Mouse (Mus musculus) lung, embryonic 16.5 days (tissue): ENCODE results near the gene Sat2. TPM values are rescaled to one million over a fixed set of nuclear protein-coding genes. Genes with fewer than 3 reads are reported as not detected.
A peak's percentile ranks its signal among the peaks of the same experiment; 100 is the strongest.

Source experiments
- ATAC-seq: fragments of 200-750 bp; cut with Nextera tagmentation; 2 replicates; pipeline ENCODE4 v1.8.0; 2017; ENCODE audit warnings: low read depth, mild to moderate bottlenecking, moderate library complexity
- H3K27ac ChIP-seq: fragments of 300-500 bp; sonication (generic); 2 replicates; pipeline ENCODE4 v1.5.1; 2014; ENCODE audit warnings: mild to moderate bottlenecking, control low read depth, low read length
- H3K27me3 ChIP-seq: fragments of 300-500 bp; sonication (generic); 2 replicates; pipeline ENCODE4 v1.6.1; 2014; ENCODE audit warnings: low read depth, low read length, mixed read lengths; ENCODE audit not compliant: control insufficient read depth, insufficient read depth
- H3K36me3 ChIP-seq: fragments of 300-500 bp; sonication (generic); 2 replicates; pipeline ENCODE4 v1.6.1; 2014; ENCODE audit warnings: low read length; ENCODE audit not compliant: control insufficient read depth, insufficient read depth
- H3K4me1 ChIP-seq: fragments of 300-500 bp; sonication (generic); replicated peaks from 2 replicates; pipeline ENCODE4 v1.6.1; 2014; ENCODE audit warnings: low read length, mixed read lengths; ENCODE audit not compliant: control insufficient read depth, insufficient read depth
- H3K4me2 ChIP-seq: fragments of 300-500 bp; sonication (generic); 2 replicates; pipeline ENCODE4 v1.6.1; 2014; ENCODE audit warnings: low read depth, low read length, control low read depth
- H3K4me3 ChIP-seq: fragments of 300-500 bp; sonication (generic); 2 replicates; pipeline ENCODE4 v1.5.1; 2014; ENCODE audit warnings: mild to moderate bottlenecking, low read length, control low read depth
- H3K9ac ChIP-seq: fragments of 300-500 bp; sonication (generic); 2 replicates; pipeline ENCODE4 v1.6.1; 2014; ENCODE audit warnings: low read length, control low read depth
- H3K9me3 ChIP-seq: fragments of 300-500 bp; sonication (generic); 2 replicates; pipeline ENCODE4 v1.6.1; 2016; ENCODE audit warnings: low read length; ENCODE audit not compliant: control insufficient read depth
- WGBS: fragments of 180-500 bp; shearing (Covaris S2); extraction: QIAGEN DNeasy Blood & Tissue Kit; methylation state at CpG from one replicate; pipeline ENCODE4 v1.1.7; 2014; 5-methylcytosine and 5-hydroxymethylcytosine counted together
- polyA plus RNA-seq: library from polyadenylated mRNA; unstranded; fragments of >200 nt; fragmentation: Nextera tagmentation; extraction: Ambion mirVana; gene quantifications from 2 replicates; pipeline ENCODE4 v1.2.1, GENCODE M21; 2015

Gene Sat2
- polyA plus RNA-seq, 1 experiment from 2014 or later: 19.2 TPM

DNA sequence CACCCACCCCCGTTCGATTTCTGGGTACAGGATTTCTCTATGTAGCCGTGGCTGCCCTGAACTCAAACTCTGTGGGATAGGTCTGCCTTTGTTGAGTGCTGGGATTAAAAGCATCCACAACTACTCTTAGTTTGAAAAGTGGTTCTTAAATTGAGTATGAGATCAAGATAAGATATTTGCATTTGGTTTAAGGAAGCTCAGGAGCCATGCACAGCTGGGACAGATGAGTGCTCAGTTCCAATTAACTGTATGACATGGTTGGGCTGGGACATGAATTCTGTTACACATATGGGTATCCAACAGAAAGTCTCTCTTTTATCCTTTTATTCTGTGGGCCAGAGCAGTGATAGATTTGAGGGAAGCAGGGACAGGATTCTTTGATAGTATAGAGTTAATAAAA is 13.6 kb downstream of the Sat2 start:
- H3K4me1 ChIP-seq: peaks cover 27% of the 10 kb centered on the region
- 0 out of 2 replicates have a peak overlapping the region, but pooled peaks have one; percentile 0 for H3K4me3 ChIP-seq
- 0 out of 2 replicates have a peak overlapping the region, but pooled peaks have one; percentile 3 for H3K4me2 ChIP-seq
- H3K27ac ChIP-seq: no peak overlapping the region
- H3K36me3 ChIP-seq: peaks cover 11% of the 10 kb centered on the region
- no peak for ATAC-seq
- H3K27me3 ChIP-seq: no peaks in the 10 kb centered on the region
- no peak overlapping the region for H3K9ac ChIP-seq
- WGBS: 56% methylated on average over 3 of the region's 3 CpGs
- no peaks in the 10 kb centered on the region for H3K9me3 ChIP-seq

GRCm38 (mm10) chr11:69645860-69646259 is 24.0 kb downstream of the Sat2 start:
- Histone ChIP-seq H3K36me3 (peaks cover 70% of the 10 kb centered on the region), H3K4me3 (no peak overlapping the region), H3K27ac (no peak overlapping the region), H3K9me3 (no peaks in the 10 kb centered on the region), H3K27me3 (no peaks in the 10 kb centered on the region), H3K4me1 (no peaks in the 10 kb centered on the region), H3K9ac (no peak overlapping the region), H3K4me2 (no peak overlapping the region)
- WGBS: 91% methylated on average over 5 of the region's 5 CpGs
- ATAC-seq: no peak

GRCm38 (mm10) chr11:69653399-69653798 is 31.6 kb downstream of the Sat2 start:
- Histone ChIP-seq H3K4me1 (peaks cover 12% of the 10 kb centered on the region), H3K9ac (no peak overlapping the region), H3K27me3 (no peaks in the 10 kb centered on the region), H3K27ac (no peak overlapping the region), H3K4me2 (no peak overlapping the region), H3K4me3 (no peak overlapping the region), H3K36me3 (peaks cover 50% of the 10 kb centered on the region), H3K9me3 (no peaks in the 10 kb centered on the region)
- WGBS: 58% methylated on average over 5 of the region's 5 CpGs
- no peak for ATAC-seq

GRCm38 (mm10) chr11:69654760-69655159 is 32.9 kb downstream of the Sat2 start:
- peaks cover 42% of the 10 kb centered on the region for H3K36me3 ChIP-seq
- WGBS: 36% methylated on average over 9 of the region's 9 CpGs
- H3K9ac ChIP-seq: no peak overlapping the region; the same call in 1 of the 2 replicates
- no peaks in the 10 kb centered on the region for H3K9me3 ChIP-seq
- H3K27me3 ChIP-seq: no peaks in the 10 kb centered on the region
- H3K27ac ChIP-seq: peak overlapping the region; percentile 68
- H3K4me2 ChIP-seq: no peak overlapping the region
- peaks cover 12% of the 10 kb centered on the region for H3K4me1 ChIP-seq
- peak; percentile 53 for ATAC-seq
- H3K4me3 ChIP-seq: no peak overlapping the region

- H3K36me3 ChIP-seq: peaks cover 37% of the 10 kb centered on the region
- WGBS: 19% methylated on average over 34 of the region's 34 CpGs
- no peak within 1 kb of the TSS for H3K4me2 ChIP-seq
- ATAC-seq: peak; percentile 73
- H3K9me3 ChIP-seq: no peaks in the 10 kb centered on the region
- H3K9ac ChIP-seq: no peak within 1 kb of the TSS; the same call in 1 of the 2 replicates
- no peaks in the 10 kb centered on the region for H3K27me3 ChIP-seq
- peaks cover 12% of the 10 kb centered on the region for H3K4me1 ChIP-seq
- peak within 1 kb of the TSS; percentile 68 for H3K27ac ChIP-seq
- H3K4me3 ChIP-seq: no peak within 1 kb of the TSS
These were observed 33.6 kb downstream of the Sat2 start, which contains the start of gene Sox15 for GRCm38 (mm10) chr11:69655264-69656064. TSS of gene Sox15 (plus strand) at chr11:69655314.

GRCm38 (mm10) chr11:69656065-69656455 is 34.2 kb downstream of the Sat2 start:
- H3K36me3 ChIP-seq: peaks cover 32% of the 10 kb centered on the region
- no peak overlapping the region for H3K4me2 ChIP-seq
- no peak overlapping the region for H3K27ac ChIP-seq
- H3K4me1 ChIP-seq: peaks cover 12% of the 10 kb centered on the region
- ATAC-seq: no peak; the same call in 1 of the 2 replicates
- H3K27me3 ChIP-seq: no peaks in the 10 kb centered on the region
- H3K4me3 ChIP-seq: no peak overlapping the region
- no peaks in the 10 kb centered on the region for H3K9me3 ChIP-seq
- no peak overlapping the region for H3K9ac ChIP-seq
- 64% methylated on average over 5 of the region's 5 CpGs for WGBS

DNA sequence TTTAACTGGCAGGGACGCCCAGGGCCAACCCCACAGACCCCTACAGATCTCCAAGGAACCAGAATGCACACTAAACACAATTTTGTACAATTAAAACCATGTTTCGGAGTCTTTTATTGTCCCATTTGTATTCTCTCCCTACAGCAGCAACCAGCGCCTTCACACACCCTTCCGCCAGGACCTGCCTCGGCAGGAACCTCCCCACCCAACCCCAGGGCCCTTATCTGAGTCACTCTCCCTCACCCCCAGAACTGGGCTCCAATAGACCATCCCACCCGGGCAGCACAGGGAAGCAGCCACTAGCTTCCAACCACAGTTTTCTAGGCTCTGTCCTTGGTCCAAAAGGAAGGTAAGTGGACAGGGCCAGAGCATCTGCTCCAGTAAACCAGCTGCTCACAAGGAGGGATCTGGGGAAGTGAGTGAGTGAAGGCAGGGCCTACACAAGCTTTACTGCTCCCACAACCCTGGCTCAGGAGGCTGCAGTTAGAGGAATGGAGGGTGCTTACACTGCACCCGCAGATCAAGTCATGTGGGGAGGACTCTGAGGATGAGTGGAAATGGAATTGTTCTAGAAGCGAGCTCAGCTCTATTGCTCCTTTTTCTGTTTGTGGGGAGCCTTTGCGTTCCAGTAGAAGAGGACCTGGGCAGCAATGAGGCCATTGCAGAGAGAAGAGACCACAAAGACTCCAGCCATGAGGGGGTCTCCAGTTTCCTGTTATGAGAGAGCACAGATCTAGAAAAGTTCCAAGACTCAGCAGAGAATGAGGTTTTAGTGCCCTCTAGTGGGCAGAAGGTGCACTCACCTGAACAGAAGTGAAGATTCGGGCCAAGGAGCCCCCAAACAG is 35.0 kb downstream of the Sat2 start:
- no peaks in the 10 kb centered on the region for H3K27me3 ChIP-seq
- H3K36me3 ChIP-seq: peaks cover 24% of the 10 kb centered on the region
- ATAC-seq: no peak
- 73% methylated on average over 10 of the region's 10 CpGs for WGBS
- peaks cover 19% of the 10 kb centered on the region for H3K4me1 ChIP-seq
- no peak overlapping the region for H3K4me3 ChIP-seq
- no peaks in the 10 kb centered on the region for H3K9me3 ChIP-seq
- no peak overlapping the region for H3K9ac ChIP-seq
- no peak overlapping the region for H3K4me2 ChIP-seq
- H3K27ac ChIP-seq: no peak overlapping the region

DNA sequence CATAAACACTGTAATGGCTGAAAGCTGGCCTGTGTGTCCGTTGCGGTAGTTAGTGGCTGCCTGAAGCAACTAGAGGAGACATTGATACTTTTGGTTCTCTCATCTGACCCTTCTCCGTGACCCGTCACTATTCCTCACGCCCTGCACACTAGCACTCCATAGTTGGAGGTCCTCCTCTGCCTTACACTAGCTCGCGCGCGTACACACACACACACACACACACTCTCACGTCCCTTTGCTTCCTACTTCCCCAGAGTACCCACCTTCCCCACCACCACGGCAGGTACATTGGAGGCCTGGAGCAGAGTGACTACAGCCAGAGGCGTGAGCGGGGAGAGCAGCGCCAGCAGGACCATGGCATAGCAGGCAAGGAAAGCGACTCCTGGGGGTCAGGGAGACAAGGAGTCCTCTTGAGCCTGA is 35.6 kb downstream of the Sat2 start:
- H3K4me2 ChIP-seq: no peak overlapping the region
- peaks cover 21% of the 10 kb centered on the region for H3K36me3 ChIP-seq
- H3K27me3 ChIP-seq: no peaks in the 10 kb centered on the region
- 80% methylated on average over 15 of the region's 15 CpGs for WGBS
- H3K4me1 ChIP-seq: peaks cover 19% of the 10 kb centered on the region
- H3K9me3 ChIP-seq: no peaks in the 10 kb centered on the region
- no peak overlapping the region for H3K9ac ChIP-seq
- no peak overlapping the region for H3K27ac ChIP-seq
- no peak overlapping the region for H3K4me3 ChIP-seq
- ATAC-seq: no peak
